Mouse (Mus musculus): Measurements from ENCODE around the gene Ppbp. TPM values are rescaled to one million over a fixed set of nuclear protein-coding genes. Genes with fewer than 3 reads are reported as not detected.
"Not testable (repeated sequence)": the region's sequence is repeated elsewhere in the genome, so short reads cannot be mapped to it uniquely, and the experiment has no call there.

Ppbp gene
- total RNA-seq, 2 experiments from 2014 or later = not detected

DNA sequence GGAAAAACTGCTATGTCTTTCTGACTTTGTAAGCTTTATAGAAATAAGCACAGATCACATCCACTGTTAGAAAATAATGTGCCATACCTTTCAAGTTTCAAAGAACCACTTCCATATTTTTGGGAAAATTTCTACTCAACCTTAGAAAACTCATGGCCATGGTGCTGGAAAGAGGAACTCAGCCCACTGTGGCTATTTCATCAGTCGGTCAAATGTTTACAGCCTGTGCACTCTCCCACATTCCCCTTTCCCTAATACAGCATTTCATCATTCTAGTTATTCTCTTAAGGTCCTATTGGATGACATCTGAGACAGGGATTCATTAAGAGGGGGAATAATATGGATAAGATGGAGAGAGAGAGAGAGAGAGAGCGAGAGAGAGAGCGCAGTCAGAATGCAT is 15.4 kb downstream of the Ppbp start:
- ATAC-seq (replicated peaks; ENCODE audit: low FRiP score, low TSS enrichment, poor library complexity, severe bottlenecking) = no peak

DNA sequence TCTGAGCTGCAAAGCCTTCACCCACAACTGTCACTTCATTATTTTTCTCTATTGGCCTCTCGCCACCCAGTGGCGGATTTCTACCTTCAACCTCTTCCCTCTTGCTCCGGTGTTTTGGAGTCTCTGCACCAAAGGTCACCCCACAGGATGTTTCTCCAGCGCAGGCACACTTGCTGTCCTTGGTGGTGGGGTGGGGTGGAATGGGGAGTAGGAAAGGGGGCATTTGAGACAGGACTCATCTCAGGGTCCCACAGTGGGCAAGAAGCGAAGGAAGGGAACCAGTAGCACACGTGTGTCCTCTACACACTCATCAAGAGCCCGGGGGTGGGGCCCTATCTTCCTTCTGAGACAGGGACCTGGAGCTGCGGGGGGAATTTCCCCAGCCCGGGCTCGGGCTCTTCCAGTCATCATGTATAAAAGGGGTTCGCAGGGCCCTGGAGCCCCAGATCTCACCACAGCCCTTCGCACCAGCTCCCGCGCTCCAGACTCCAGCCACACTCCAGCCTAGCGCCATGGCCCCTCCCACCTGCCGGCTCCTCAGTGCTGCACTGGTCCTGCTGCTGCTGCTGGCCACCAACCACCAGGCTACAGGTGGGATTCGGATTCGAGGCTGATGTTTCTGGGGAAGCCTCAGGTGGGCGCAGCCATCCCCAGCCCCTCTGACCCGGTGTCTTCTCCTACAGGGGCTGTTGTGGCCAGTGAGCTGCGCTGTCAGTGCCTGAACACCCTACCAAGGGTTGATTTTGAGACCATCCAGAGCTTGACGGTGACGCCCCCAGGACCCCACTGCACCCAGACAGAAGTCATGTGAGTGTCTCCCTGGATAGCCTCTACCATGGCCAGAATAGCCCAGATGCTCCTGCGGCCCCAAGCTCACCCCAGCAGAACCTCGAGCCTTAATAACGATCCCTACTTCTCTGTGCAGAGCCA is 17.6 kb downstream of the Ppbp start, which contains the start of gene Cxcl3:
Cxcl3 (plus strand) TSS at position 445 of the 930 bp plus-strand sequence.
- ATAC-seq (replicated peaks; ENCODE audit: low FRiP score, low TSS enrichment, poor library complexity, severe bottlenecking) = peak; percentile 82

DNA sequence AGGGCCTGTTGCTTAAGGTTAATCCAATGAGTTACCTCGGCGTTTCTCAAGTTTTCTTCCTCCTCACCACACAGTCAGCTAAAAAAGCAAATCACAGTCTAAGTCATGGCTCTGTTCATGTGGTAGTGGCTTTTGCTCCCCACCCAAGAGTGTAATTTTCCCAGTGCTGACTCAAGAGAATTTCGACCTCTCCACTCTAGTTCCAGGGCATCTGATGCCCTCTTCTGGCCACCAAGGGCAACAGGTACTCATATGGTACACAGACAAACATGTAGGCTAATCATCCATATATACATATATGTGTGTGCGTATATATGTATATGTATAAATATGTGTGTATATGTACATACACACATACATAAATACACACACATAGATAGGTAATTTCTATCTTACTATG is 19.8 kb downstream of the Ppbp start:
- ATAC-seq (replicated peaks; ENCODE audit: low FRiP score, low TSS enrichment, poor library complexity, severe bottlenecking) = peak; percentile 55

DNA sequence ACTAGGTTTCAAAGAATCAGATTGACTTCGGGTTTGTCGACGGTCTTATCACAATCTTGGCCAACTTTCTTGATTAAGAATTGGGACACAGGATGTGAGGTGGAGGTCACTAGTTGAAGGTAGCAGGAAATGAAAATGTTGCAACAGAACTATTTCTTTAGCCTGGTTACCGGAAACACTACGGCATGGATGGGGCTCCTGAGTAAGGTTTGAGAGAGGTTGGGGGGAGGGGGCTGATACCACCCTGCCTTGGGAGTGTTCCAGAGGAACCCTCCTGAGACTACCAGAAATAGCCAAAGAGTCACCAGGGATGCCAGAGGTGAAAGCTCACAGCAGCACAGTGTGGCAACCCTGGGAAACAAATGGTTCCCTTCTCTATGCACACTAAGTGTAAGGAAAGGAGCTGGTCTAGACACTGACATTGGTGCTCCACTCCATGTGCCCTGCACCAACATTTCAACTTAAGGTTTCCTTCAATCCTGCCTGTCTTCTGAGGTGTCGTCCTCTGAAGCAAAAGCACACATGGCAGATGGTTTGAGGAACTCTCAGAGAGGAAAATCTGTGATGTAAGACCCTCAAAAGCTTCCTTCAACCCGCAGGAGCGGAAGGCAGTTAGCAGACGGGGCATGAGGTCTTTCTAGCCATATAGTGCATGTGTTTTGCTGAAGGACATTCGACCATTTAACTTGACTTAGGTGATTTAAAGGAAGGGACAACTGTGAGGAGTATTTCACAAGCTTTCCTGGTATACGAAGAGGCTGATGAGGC is 21.2 kb downstream of the Ppbp start:
- no peak for ATAC-seq (replicated peaks; ENCODE audit: low FRiP score, low TSS enrichment, poor library complexity, severe bottlenecking)

DNA sequence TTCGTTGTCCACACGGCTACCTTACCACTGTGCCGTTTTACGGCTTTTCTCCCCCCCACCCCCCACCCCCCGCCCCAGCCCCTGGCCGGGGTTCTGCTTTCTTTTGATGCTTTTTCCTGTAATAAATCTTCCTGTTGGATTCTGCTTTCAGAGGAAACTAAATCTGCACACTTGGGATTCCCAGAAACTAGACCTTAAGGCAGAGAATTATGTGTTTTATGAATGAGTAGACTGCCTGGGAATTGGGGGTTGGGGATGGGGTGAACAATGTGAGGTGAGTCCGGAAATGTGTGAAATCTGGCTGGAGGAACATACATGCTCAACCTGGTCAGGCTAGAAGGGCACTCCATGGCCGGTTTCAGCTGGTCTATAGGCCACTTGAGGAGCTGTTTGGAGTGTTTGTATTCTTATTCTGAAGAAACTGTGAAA is 21.8 kb downstream of the Ppbp start:
- ATAC-seq (replicated peaks; ENCODE audit: low FRiP score, low TSS enrichment, poor library complexity, severe bottlenecking) = no peak

DNA sequence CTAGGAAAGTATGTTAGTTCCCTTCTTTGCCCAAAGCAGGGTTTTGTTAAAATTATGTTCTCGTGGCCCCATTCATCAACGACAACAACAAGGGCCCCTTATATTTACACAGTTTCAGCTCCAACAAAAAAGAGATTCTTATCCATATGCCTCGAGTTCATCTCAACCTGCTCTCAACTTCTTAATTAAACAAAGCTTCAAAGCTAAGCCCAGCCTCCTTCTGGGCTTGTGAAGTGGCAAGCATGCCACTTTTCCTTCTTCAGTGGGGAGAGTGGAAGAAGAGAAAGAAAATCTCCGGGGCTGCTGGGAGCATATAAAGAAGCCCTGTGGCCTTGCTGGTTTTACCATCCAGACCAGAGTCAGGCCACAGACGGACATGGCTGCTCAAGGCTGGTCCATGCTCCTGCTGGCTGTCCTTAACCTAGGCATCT is 25.9 kb downstream of the Ppbp start, which contains the start of gene Cxcl15:
Cxcl15 (plus strand) TSS at position 340 of the 431 bp plus-strand sequence.
- no peak for ATAC-seq (replicated peaks; ENCODE audit: low FRiP score, low TSS enrichment, poor library complexity, severe bottlenecking)

DNA sequence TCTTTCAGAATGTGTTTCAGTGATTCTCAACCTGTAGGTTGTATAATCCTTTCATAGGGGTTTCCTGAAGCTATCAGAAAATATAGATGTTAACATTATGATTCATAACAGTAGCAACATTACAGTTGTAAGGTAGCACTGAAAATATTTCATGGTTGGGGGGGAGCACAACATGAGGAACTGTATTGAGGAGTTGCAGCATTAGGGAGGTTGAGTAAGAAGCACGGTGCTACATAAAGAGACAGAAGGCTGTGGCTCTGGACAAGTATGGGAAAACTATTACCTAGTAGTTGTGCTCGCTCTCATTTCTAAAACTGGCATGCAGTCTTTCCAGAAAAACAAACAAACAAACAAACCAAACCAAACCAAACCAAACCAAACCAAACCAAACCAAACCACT is 27.1 kb downstream of the Ppbp start:
- ATAC-seq (replicated peaks; ENCODE audit: low FRiP score, low TSS enrichment, poor library complexity, severe bottlenecking) = not testable (repeated sequence)

DNA sequence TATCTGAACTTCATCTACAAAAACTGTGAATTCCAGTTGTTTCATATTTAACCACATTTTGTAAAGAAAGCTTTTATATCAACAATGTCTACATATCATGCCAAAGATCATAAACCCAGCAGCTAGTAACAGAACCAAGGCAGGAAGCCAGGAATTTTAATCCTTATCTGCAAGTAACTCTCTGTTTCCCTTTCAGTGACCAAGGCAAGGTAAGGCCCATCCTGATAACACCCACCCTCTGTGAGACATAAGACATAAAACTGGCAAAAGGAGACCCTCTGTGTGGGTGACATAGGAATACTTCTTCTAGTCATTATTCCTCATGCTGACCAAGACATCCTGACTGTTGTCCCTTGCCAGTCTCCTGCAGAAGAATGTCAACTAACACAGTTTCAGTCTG is 36.3 kb downstream of the Ppbp start:
- ATAC-seq (replicated peaks; ENCODE audit: low FRiP score, low TSS enrichment, poor library complexity, severe bottlenecking) = peak; percentile 61; the same call in 1 of the 2 replicates

DNA sequence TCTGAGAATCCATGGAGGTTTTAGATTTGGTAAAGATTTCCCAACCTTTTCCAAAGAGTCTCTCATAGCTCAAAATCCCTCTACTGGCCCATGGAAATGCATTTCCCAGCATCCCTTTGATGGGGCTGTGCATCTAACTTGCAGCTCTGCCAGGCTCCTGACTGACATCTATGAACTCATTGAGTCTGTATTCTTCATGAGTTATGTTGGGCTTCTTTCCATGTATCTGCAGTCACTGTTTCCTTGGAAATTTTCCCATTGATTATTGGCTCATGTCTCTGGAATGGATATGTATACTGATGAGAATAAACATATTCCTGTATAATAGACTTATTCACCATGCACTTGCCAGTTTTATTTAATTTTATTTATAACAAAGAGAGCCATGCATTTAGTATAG is 37.7 kb downstream of the Ppbp start:
- no peak for ATAC-seq (replicated peaks; ENCODE audit: low FRiP score, low TSS enrichment, poor library complexity, severe bottlenecking)

DNA sequence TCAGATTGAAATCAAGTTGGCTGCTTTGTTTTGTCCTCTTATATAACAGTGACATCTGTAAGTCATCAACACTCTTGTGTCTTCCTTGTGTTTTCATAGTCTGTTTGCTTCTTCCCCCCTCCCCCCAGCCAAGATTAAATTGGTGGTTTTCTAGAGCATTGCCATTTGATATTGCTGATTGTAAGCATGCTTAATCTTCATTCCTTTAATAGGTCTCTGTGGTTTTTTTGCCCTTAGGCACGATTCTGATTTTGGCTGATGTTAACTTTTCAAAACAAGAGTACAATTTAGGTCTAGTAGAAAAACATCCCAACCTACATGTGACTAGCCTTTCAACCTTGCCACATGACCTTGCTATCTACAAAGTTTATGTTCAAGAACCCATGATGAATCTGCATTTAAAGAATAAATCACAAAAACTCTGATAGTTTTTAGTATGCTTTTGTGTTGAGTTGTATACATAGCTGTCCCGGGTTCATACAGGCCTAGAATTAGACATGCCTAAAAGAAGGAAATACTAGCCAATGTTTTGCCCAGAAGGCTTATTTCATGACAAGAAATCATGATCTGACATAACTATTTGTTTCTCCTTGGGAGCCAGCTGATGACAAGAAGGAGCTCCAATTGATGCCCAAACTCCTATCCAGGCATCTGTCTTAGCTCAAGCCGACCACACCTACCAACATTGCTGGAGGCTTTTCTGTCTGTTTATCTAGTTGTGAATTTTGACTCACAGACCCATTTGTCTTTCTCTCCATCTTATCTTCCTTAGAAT is 39.0 kb downstream of the Ppbp start:
- no peak for ATAC-seq (replicated peaks; ENCODE audit: low FRiP score, low TSS enrichment, poor library complexity, severe bottlenecking)

Other genes with a start within 250 kb of the Ppbp start
- not detected in 2 replicates for gene Afm, start 249.6 kb upstream of the Ppbp start, total RNA-seq (2014; fragmentation: Nextera tagmentation)
- not detected in 2 replicates for gene Afm, start 249.6 kb upstream of the Ppbp start, total RNA-seq (2017)
- not detected in 2 replicates for gene 5830473C10Rik, start 207.4 kb upstream of the Ppbp start, total RNA-seq (2014; fragmentation: Nextera tagmentation)
- not detected in 2 replicates for gene 5830473C10Rik, start 207.4 kb upstream of the Ppbp start, total RNA-seq (2017)
- not detected in 2 replicates for gene Rassf6, start 127.9 kb upstream of the Ppbp start, total RNA-seq (2014; fragmentation: Nextera tagmentation)
- gene Rassf6, start 127.9 kb upstream of the Ppbp start, total RNA-seq (2017) = not detected in 2 replicates
- not detected in 2 replicates for gene Cxcl5, start 9.2 kb upstream of the Ppbp start, total RNA-seq (2014; fragmentation: Nextera tagmentation)
- gene Cxcl5, start 9.2 kb upstream of the Ppbp start, total RNA-seq (2017) = 0.30 TPM in 1 of 2 replicates, not detected in the other
- 2.3 TPM in 1 of 2 replicates, not detected in the other for gene Pf4, start 3.9 kb downstream of the Ppbp start, total RNA-seq (2014; fragmentation: Nextera tagmentation)
- 40.2 and 87.4 TPM in 2 replicates for gene Pf4, start 3.9 kb downstream of the Ppbp start, total RNA-seq (2017)
- not detected in 2 replicates for gene Cxcl3, start 17.6 kb downstream of the Ppbp start, total RNA-seq (2014; fragmentation: Nextera tagmentation)
- 0.42 TPM in 1 of 2 replicates, not detected in the other for gene Cxcl3, start 17.6 kb downstream of the Ppbp start, total RNA-seq (2017)
- gene Cxcl15, start 26.0 kb downstream of the Ppbp start, total RNA-seq (2014; fragmentation: Nextera tagmentation) = not detected in 2 replicates
- gene Cxcl15, start 26.0 kb downstream of the Ppbp start, total RNA-seq (2017) = not detected in 2 replicates
- not detected in 2 replicates for gene Cxcl1, start 122.7 kb downstream of the Ppbp start, total RNA-seq (2014; fragmentation: Nextera tagmentation)
- 1.5 TPM in 1 of 2 replicates, not detected in the other for gene Cxcl1, start 122.7 kb downstream of the Ppbp start, total RNA-seq (2017)
- gene Cxcl2, start 135.4 kb downstream of the Ppbp start, total RNA-seq (2014; fragmentation: Nextera tagmentation) = not detected in 2 replicates
- gene Cxcl2, start 135.4 kb downstream of the Ppbp start, total RNA-seq (2017) = 5.2 and 9.9 TPM in 2 replicates
- 20.6 and 24.1 TPM in 2 replicates for gene Mthfd2l, start 162.6 kb downstream of the Ppbp start, total RNA-seq (2014; fragmentation: Nextera tagmentation)
- 16.1 and 19.1 TPM in 2 replicates for gene Mthfd2l, start 162.6 kb downstream of the Ppbp start, total RNA-seq (2017)